Mouse (Mus musculus): Measurements from ENCODE around the gene Cpeb3. TPM values are rescaled to one million over a fixed set of nuclear protein-coding genes. Genes with fewer than 3 reads are reported as not detected.

The Cpeb3 gene
- polyA plus RNA-seq, 1 experiment from 2014 or later, result 12.8 TPM

- 95% methylated on average over 6 of the region's 6 CpGs for WGBS
- no peak for ATAC-seq (ENCODE audit: low FRiP score, low read depth)
- Histone ChIP-seq H3K27me3 (no peaks in the 10 kb centered on the region), H3K9ac (no peak overlapping the region), H3K27ac (replicated peaks) (no peak overlapping the region), H3K4me1 (replicated peaks) (peaks cover 9% of the 10 kb centered on the region; the same call in 1 of the 2 replicates), H3K9me3 (0 out of 2 replicates have a peak, but pooled peaks cover 4% of the 10 kb centered on the region), H3K36me3 (peaks cover 18% of the 10 kb centered on the region), H3K4me2 (no peak overlapping the region), H3K4me3 (no peak overlapping the region)
These were observed 191.5 kb downstream of the Cpeb3 start for GRCm38 (mm10) chr19:37016890-37017289.

GRCm38 (mm10) chr19:37014173-37014939 lies 194.0 kb downstream of the Cpeb3 start:
- no peak overlapping the region for H3K9ac ChIP-seq
- H3K4me2 ChIP-seq, result no peak overlapping the region
- H3K4me3 ChIP-seq, result no peak overlapping the region
- H3K27me3 ChIP-seq, result no peaks in the 10 kb centered on the region
- 89% methylated on average over 8 of the region's 8 CpGs for WGBS
- H3K9me3 ChIP-seq, result 0 out of 2 replicates have a peak, but pooled peaks cover 4% of the 10 kb centered on the region
- no peak overlapping the region for H3K27ac ChIP-seq (replicated peaks)
- peaks cover 9% of the 10 kb centered on the region; the same call in 1 of the 2 replicates for H3K4me1 ChIP-seq (replicated peaks)
- peaks cover 42% of the 10 kb centered on the region for H3K36me3 ChIP-seq
- ATAC-seq (ENCODE audit: low FRiP score, low read depth), result no peak

GRCm38 (mm10) chr19:37013461-37013860 lies 194.9 kb downstream of the Cpeb3 start:
- Histone ChIP-seq H3K36me3 (peaks cover 45% of the 10 kb centered on the region), H3K9ac (no peak overlapping the region), H3K4me2 (no peak overlapping the region), H3K4me3 (no peak overlapping the region), H3K27me3 (no peaks in the 10 kb centered on the region), H3K9me3 (0 out of 2 replicates have a peak, but pooled peaks cover 4% of the 10 kb centered on the region), H3K4me1 (replicated peaks) (peaks cover 6% of the 10 kb centered on the region; the same call in 1 of the 2 replicates), H3K27ac (replicated peaks) (no peak overlapping the region)
- no peak for ATAC-seq (ENCODE audit: low FRiP score, low read depth)
- 96% methylated on average over 6 of the region's 6 CpGs for WGBS

DNA sequence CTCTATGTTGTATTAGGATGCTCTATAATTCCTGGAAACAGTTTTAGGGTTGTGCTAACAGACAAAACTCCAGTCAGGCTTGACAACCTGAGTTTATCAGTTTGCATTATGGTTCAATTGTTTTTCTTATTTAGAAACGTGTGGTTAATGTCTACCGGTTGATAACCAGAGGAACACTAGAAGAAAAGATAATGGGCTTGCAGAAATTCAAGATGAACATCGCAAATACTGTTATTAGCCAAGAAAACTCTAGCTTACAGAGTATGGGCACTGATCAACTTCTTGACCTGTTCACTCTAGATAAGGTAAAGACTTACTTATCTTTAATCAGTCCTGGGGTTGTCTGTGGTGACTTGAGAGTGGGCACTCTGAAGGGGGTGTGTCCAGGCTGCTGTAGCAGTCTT lies 198.5 kb downstream of the Cpeb3 start:
- Histone ChIP-seq H3K4me2 (no peak overlapping the region), H3K36me3 (peaks cover 59% of the 10 kb centered on the region), H3K9me3 (no peaks in the 10 kb centered on the region)

GRCm38 (mm10) chr19:37004557-37004956 lies 203.8 kb downstream of the Cpeb3 start:
- no peak overlapping the region for H3K4me3 ChIP-seq
- ATAC-seq (ENCODE audit: low FRiP score, low read depth), result no peak
- H3K36me3 ChIP-seq, result peaks cover 58% of the 10 kb centered on the region
- no peaks in the 10 kb centered on the region for H3K9me3 ChIP-seq
- H3K4me2 ChIP-seq, result no peak overlapping the region
- no peaks in the 10 kb centered on the region for H3K4me1 ChIP-seq (replicated peaks)
- H3K9ac ChIP-seq, result no peak overlapping the region
- no peak overlapping the region for H3K27ac ChIP-seq (replicated peaks)
- 90% methylated on average over 5 of the region's 5 CpGs for WGBS
- no peaks in the 10 kb centered on the region for H3K27me3 ChIP-seq

More for the DNA sequence above, 198.5 kb downstream of the Cpeb3 start:
- no peak overlapping the region for H3K27ac ChIP-seq (replicated peaks)
- no peaks in the 10 kb centered on the region for H3K4me1 ChIP-seq (replicated peaks)
- no peak overlapping the region for H3K4me3 ChIP-seq
- no peak overlapping the region for H3K9ac ChIP-seq
- ATAC-seq (ENCODE audit: low FRiP score, low read depth), result no peak
- WGBS, result 97% methylated on average over 3 of the region's 3 CpGs
- no peaks in the 10 kb centered on the region for H3K27me3 ChIP-seq

Other genes starting within 250 kb of the Cpeb3 start
- gene March5, start 1.1 kb downstream of the Cpeb3 start, polyA plus RNA-seq (2015; fragmentation: Nextera tagmentation; extraction: Ambion mirVana), result 101 and 104 TPM in 2 replicates
- 41.2 and 43.2 TPM in 2 replicates for gene Ide, start 129.3 kb upstream of the Cpeb3 start, polyA plus RNA-seq (2015; fragmentation: Nextera tagmentation; extraction: Ambion mirVana)
- 12.5 and 14.6 TPM in 2 replicates for gene Kif11, start 167.8 kb upstream of the Cpeb3 start, polyA plus RNA-seq (2015; fragmentation: Nextera tagmentation; extraction: Ambion mirVana)
- gene Hhex, start 226.2 kb upstream of the Cpeb3 start, polyA plus RNA-seq (2015; fragmentation: Nextera tagmentation; extraction: Ambion mirVana), result 5.7 and 6.3 TPM in 2 replicates